Mouse (Mus musculus): Measurements from ENCODE around the gene Ttc17. TPM values are rescaled to one million over a fixed set of nuclear protein-coding genes. Genes with fewer than 3 reads are reported as not detected.
A peak's percentile ranks its signal among the peaks of the same experiment; 100 is the strongest.

The Ttc17 gene
- polyA plus RNA-seq, 1 experiment from 2014 or later: 16.1 TPM

DNA sequence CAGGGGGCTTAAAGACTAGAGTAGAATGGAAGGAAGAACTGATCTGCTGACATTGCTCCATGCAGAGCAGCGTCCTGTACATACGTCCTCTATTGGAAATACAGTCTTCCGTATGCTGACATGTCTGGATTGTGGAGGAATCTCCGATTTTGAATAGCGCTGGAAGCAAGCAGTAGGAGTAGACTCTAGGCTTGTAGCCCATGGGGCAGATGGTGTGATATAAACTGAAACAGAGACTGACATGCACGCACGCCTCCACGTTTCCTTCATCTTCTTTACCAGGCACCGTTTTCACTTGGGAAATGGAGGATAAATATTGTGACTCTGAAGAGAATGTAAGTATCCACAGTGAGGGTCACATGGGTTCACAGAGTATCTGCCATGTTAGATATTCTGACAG, 70.2 kb downstream of the Ttc17 start:
- ATAC-seq (ENCODE audit: insufficient number of reproducible peaks, low FRiP score): no peak
- 94% methylated on average over 9 of the region's 9 CpGs for WGBS
- H3K36me3 ChIP-seq: peaks cover 46% of the 10 kb centered on the region

DNA sequence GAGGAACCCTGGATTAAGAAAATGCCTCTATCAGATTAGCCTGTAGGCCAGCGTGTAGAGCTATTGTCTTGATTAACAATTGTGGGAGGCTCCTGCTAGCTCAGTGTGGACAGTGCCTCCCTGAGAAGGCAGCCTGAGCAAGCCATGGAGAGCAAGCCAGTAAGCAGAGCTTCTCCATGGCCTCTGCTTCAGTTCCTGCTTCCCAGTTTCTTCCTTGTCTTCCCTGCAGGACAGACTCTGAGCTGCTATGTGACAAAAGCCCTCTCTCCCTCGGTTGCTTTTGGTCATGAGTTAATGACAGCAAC, 71.8 kb downstream of the Ttc17 start:
- 30% methylated on average over 2 of the region's 2 CpGs for WGBS
- ATAC-seq (ENCODE audit: insufficient number of reproducible peaks, low FRiP score): 0 out of 2 replicates have a peak, but pooled peaks have one; percentile 40
- H3K36me3 ChIP-seq: peaks cover 44% of the 10 kb centered on the region
- no peaks in the 10 kb centered on the region for H3K27me3 ChIP-seq (replicated peaks)
- H3K4me2 ChIP-seq: no peak overlapping the region
- no peak overlapping the region for H3K9ac ChIP-seq
- H3K4me1 ChIP-seq (replicated peaks): peaks cover 18% of the 10 kb centered on the region
- no peak overlapping the region for H3K4me3 ChIP-seq
- H3K9me3 ChIP-seq (replicated peaks): no peaks in the 10 kb centered on the region
- peak overlapping the region; percentile 65; the same call in 1 of the 2 replicates for H3K27ac ChIP-seq (ENCODE audit: poor library complexity, severe bottlenecking)

More for the DNA sequence above, 70.2 kb downstream of the Ttc17 start:
- Histone ChIP-seq H3K27me3 (replicated peaks) (no peaks in the 10 kb centered on the region), H3K4me1 (replicated peaks) (peaks cover 20% of the 10 kb centered on the region), H3K4me3 (no peak overlapping the region), H3K4me2 (no peak overlapping the region), H3K27ac (ENCODE audit: poor library complexity, severe bottlenecking) (no peak overlapping the region), H3K9me3 (replicated peaks) (no peaks in the 10 kb centered on the region), H3K9ac (no peak overlapping the region)

DNA sequence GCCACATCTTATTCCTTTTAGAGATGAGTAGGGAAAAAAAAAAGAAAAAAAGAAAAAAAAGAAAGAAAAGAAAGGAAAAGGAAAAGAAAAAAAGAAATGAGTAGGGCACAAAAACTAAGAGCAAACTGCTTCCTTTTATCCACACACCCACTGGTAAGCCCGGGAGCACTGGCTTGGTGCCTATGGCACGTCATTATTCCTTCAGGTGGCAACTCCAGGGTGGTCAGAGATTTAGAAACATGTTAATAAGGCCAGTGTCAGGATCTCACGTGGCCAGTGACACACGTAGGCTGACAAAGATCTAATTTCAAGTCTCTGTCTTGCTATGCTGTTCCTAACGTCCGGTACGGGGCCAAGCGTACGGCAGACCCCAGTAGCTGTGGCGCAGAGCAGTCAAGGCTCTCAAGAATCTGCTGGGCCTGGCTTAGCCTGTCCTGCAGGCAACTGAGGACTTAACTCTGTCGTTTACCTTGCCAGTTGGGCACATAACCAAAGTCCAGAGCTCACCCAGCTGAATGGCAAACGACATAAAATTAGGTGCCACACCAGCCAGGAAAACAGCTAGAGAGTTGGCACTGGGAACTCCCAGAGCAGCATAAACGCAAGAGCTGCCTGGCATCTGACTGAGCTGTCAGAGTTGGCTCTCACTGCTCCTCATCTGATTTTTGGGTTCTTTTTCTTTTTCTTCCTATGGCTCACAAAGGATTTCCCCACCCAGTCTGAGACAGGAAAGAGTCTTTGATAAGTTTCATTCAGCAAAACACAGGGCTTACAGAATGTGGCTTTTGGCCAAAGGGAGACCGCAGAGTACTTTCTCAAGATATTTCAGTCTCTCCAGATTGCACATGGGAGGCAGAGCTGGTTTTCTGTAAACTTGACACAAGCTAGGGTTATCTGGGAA, 72.4 kb downstream of the Ttc17 start:
- H3K36me3 ChIP-seq: peaks cover 49% of the 10 kb centered on the region
- H3K9ac ChIP-seq: no peak overlapping the region
- WGBS: 78% methylated on average over 14 of the region's 14 CpGs
- H3K27me3 ChIP-seq (replicated peaks): no peaks in the 10 kb centered on the region
- 0 out of 2 replicates have a peak, but pooled peaks have one; percentile 16 for ATAC-seq (ENCODE audit: insufficient number of reproducible peaks, low FRiP score)
- no peak overlapping the region for H3K4me3 ChIP-seq
- H3K4me1 ChIP-seq (replicated peaks): peaks cover 18% of the 10 kb centered on the region
- no peaks in the 10 kb centered on the region for H3K9me3 ChIP-seq (replicated peaks)
- no peak overlapping the region for H3K4me2 ChIP-seq
- peak overlapping the region; percentile 6; the same call in 1 of the 2 replicates for H3K27ac ChIP-seq (ENCODE audit: poor library complexity, severe bottlenecking)

DNA sequence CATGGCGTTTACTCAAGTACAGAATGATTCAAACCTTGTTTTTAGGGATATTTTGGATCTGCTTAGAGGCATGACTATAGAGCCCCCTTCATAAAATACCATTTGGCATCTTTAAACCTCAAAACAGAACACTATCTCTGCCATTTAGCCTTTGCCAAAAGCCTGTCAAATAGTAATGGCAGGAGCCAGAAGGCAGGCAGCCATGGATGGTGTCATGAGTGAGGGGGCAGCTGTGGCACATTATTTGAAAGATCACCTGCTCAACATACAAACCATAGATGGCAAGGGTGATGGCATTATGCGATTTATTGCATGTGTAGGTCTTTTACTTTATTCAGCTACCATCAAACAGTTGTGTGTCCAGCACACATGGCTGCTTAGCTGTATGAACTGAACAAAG, 73.4 kb downstream of the Ttc17 start:
- H3K27me3 ChIP-seq (replicated peaks): no peaks in the 10 kb centered on the region
- H3K9ac ChIP-seq: no peak overlapping the region
- H3K36me3 ChIP-seq: peaks cover 57% of the 10 kb centered on the region
- peaks cover 18% of the 10 kb centered on the region for H3K4me1 ChIP-seq (replicated peaks)
- H3K9me3 ChIP-seq (replicated peaks): no peaks in the 10 kb centered on the region
- no peak for ATAC-seq (ENCODE audit: insufficient number of reproducible peaks, low FRiP score)
- H3K4me2 ChIP-seq: no peak overlapping the region
- no peak overlapping the region for H3K27ac ChIP-seq (ENCODE audit: poor library complexity, severe bottlenecking)
- WGBS: 95% methylated on average over 2 of the region's 2 CpGs
- no peak overlapping the region for H3K4me3 ChIP-seq

DNA sequence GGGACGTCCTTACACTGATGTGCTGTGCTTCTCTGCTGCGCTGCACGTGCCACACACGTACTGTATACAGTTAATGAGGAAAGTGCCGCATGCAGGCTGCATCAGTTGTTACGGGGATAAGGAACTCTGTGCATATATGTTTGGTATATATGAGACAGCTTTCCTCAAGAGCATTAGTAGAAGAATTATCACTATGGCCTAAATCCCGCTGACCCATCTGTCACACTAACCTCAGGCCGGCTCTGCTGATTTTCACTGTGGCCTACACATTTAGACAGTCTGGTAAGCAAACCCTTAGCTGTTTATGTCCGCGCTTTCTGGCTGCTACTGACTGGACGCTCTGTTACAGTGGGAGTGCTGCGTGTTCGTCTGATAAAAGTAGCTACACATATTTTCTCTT, 77.2 kb downstream of the Ttc17 start:
- Histone ChIP-seq H3K27me3 (replicated peaks) (no peaks in the 10 kb centered on the region), H3K4me2 (no peak overlapping the region), H3K9ac (no peak overlapping the region), H3K4me1 (replicated peaks) (peaks cover 5% of the 10 kb centered on the region), H3K27ac (ENCODE audit: poor library complexity, severe bottlenecking) (no peak overlapping the region), H3K4me3 (no peak overlapping the region), H3K9me3 (replicated peaks) (no peaks in the 10 kb centered on the region), H3K36me3 (peaks cover 68% of the 10 kb centered on the region)
- no peak for ATAC-seq (ENCODE audit: insufficient number of reproducible peaks, low FRiP score)
- 92% methylated on average over 13 of the region's 13 CpGs for WGBS

DNA sequence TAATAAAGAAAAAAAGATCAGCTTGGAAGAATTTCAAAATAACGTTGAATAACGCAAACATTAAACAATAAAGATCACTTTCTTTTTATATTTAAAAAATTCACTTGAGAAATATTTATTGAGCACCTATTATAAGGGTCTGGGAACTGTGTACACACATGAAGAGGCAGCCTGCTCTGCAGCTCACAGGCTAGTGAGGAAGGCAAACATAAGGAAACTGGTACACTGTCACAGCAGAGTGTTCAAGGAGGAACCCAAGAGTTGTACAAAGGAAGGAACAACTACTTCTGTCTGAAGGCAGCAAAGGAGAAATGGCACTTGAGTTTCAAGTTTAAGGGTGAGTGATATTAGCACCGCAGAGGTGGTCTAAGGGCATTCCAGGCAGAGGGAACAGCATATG, 78.7 kb downstream of the Ttc17 start:
- Histone ChIP-seq H3K27me3 (replicated peaks) (no peaks in the 10 kb centered on the region), H3K9me3 (replicated peaks) (no peaks in the 10 kb centered on the region)
- WGBS: 91% methylated on average over 3 of the region's 3 CpGs

DNA sequence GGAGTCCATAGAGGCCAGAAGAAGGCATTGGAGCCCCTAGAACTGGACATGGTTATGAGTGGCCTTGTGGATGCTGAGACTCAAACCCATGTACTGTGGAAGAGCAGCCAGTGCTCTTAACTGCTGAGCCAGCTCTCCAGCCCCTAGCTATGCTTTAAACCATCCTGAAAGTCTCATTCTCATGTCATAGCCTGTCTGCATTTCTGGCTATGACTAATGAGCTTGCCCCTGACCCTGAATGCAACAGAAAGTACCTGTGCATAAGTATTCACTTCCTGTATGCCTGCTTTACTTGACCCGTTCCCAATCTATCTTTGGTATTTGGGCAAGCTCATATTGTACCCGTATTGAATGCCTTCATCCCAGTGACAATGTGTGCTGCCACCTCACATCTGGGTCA, 86.7 kb downstream of the Ttc17 start:
- H3K4me3 ChIP-seq: no peak overlapping the region
- peaks cover 70% of the 10 kb centered on the region for H3K36me3 ChIP-seq
- ATAC-seq (ENCODE audit: insufficient number of reproducible peaks, low FRiP score): no peak

More for the DNA sequence above, 78.7 kb downstream of the Ttc17 start:
- Histone ChIP-seq H3K27ac (ENCODE audit: poor library complexity, severe bottlenecking) (no peak overlapping the region), H3K4me1 (replicated peaks) (no peaks in the 10 kb centered on the region), H3K4me2 (no peak overlapping the region), H3K36me3 (peaks cover 79% of the 10 kb centered on the region), H3K4me3 (no peak overlapping the region), H3K9ac (no peak overlapping the region)
- no peak for ATAC-seq (ENCODE audit: insufficient number of reproducible peaks, low FRiP score)

DNA sequence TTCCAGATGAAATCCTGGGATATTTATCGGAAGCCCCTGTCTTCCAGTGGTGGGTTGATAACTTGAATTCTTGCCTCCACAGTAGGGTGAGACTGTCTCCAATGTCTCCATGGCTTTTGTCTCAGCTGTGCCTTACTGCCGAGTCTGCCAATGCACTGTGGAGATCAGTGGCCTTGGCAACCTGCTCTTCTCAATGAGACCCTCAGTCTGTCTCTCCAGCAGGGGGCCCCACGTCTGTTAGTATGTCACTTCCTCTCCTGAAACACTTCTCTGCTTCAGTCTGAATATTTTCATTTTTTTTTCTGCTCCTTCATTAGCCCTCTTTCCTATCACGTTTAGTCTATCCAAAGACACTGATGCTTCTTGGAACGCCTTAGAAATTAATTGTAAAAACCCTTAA, 90.0 kb downstream of the Ttc17 start:
- peaks cover 65% of the 10 kb centered on the region for H3K36me3 ChIP-seq
- no peak overlapping the region for H3K4me2 ChIP-seq
- no peaks in the 10 kb centered on the region for H3K9me3 ChIP-seq (replicated peaks)
- no peak overlapping the region for H3K9ac ChIP-seq
- ATAC-seq (ENCODE audit: insufficient number of reproducible peaks, low FRiP score): no peak
- no peak overlapping the region for H3K4me3 ChIP-seq
- WGBS: 70% methylated on average over 5 of the region's 5 CpGs
- no peaks in the 10 kb centered on the region for H3K4me1 ChIP-seq (replicated peaks)
- no peaks in the 10 kb centered on the region for H3K27me3 ChIP-seq (replicated peaks)
- H3K27ac ChIP-seq (ENCODE audit: poor library complexity, severe bottlenecking): no peak overlapping the region

More for the DNA sequence above, 86.7 kb downstream of the Ttc17 start:
- no peaks in the 10 kb centered on the region for H3K4me1 ChIP-seq (replicated peaks)
- 69% methylated on average over 2 of the region's 2 CpGs for WGBS
- no peaks in the 10 kb centered on the region for H3K27me3 ChIP-seq (replicated peaks)
- no peak overlapping the region for H3K9ac ChIP-seq
- H3K27ac ChIP-seq (ENCODE audit: poor library complexity, severe bottlenecking): no peak overlapping the region
- no peak overlapping the region for H3K4me2 ChIP-seq
- no peaks in the 10 kb centered on the region for H3K9me3 ChIP-seq (replicated peaks)

DNA sequence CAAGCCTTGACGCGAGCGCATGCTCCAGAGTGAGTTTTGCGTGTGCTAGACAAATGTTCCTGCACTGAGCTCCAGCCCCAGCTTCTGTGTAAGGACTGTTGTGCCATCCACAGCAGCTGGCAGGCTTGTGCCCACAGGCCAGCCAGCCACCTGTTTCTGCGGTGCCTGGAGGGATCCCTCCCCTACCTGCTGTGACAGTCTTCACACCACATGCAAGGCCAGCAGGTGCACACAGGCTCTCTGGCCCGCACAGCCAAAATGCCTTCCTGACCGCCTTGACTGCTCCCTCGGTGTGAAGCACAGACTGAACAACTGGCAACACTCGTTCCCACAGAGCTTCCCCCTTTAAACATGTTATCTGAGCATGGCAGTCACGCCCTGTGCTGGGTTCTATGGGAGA, 102.5 kb downstream of the Ttc17 start:
- no peak for ATAC-seq (ENCODE audit: insufficient number of reproducible peaks, low FRiP score)
- Histone ChIP-seq H3K4me1 (replicated peaks) (no peaks in the 10 kb centered on the region), H3K9ac (no peak overlapping the region), H3K27me3 (replicated peaks) (no peaks in the 10 kb centered on the region), H3K27ac (ENCODE audit: poor library complexity, severe bottlenecking) (no peak overlapping the region), H3K36me3 (peaks cover 69% of the 10 kb centered on the region), H3K9me3 (replicated peaks) (no peaks in the 10 kb centered on the region; the same call in 1 of the 2 replicates), H3K4me3 (no peak overlapping the region), H3K4me2 (no peak overlapping the region)
- 91% methylated on average over 10 of the region's 10 CpGs for WGBS

DNA sequence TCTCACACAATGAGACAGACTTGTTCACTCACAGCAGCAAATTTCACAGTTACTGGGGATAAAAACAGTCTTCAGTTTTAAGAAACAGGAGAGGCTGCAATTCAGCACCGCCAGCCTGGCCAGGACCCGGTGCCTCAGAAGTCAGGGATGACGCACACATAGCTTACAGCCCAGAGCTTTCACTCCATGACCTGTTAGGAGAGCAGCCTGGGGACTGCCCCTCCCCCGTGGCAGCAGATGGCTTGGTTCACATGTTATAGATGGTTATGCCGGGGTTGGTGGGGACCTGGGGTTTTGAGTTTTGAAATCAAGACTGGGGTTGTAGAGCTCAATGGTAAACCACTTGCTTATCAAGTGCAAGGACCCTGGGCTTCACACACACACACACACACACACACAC, 104.1 kb downstream of the Ttc17 start:
- H3K36me3 ChIP-seq: peaks cover 69% of the 10 kb centered on the region

DNA sequence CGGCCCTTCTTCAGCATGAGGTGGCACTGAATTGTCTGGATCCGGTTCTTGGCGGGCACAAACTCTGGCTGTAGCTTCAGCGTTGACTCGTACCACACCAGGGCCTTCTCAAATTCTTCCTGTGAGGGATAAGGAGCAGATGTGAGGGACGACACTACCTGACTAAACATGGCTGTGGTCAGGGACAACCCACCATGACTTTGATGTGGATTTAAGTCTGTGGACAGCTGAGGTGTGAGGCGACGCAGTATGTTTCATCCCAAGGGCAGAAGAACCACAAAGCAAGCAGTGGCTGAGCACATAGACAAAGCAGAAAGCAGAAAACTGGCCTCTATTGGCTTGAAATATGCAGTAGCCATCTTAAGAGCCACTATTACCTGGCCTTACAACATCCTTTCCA, 104.7 kb downstream of the Ttc17 start:
- no peak overlapping the region for H3K27ac ChIP-seq (ENCODE audit: poor library complexity, severe bottlenecking)
- H3K36me3 ChIP-seq: peaks cover 68% of the 10 kb centered on the region
- WGBS: 88% methylated on average over 8 of the region's 8 CpGs
- H3K4me2 ChIP-seq: no peak overlapping the region
- no peaks in the 10 kb centered on the region; the same call in 1 of the 2 replicates for H3K9me3 ChIP-seq (replicated peaks)
- H3K4me1 ChIP-seq (replicated peaks): no peaks in the 10 kb centered on the region
- no peaks in the 10 kb centered on the region for H3K27me3 ChIP-seq (replicated peaks)
- H3K4me3 ChIP-seq: no peak overlapping the region
- H3K9ac ChIP-seq: no peak overlapping the region
- ATAC-seq (ENCODE audit: insufficient number of reproducible peaks, low FRiP score): no peak

More for the DNA sequence above, 104.1 kb downstream of the Ttc17 start:
- no peak overlapping the region for H3K27ac ChIP-seq (ENCODE audit: poor library complexity, severe bottlenecking)
- H3K4me3 ChIP-seq: no peak overlapping the region
- no peak overlapping the region for H3K4me2 ChIP-seq
- no peak for ATAC-seq (ENCODE audit: insufficient number of reproducible peaks, low FRiP score)
- 85% methylated on average over 5 of the region's 5 CpGs for WGBS
- H3K4me1 ChIP-seq (replicated peaks): no peaks in the 10 kb centered on the region
- H3K27me3 ChIP-seq (replicated peaks): no peaks in the 10 kb centered on the region
- H3K9me3 ChIP-seq (replicated peaks): no peaks in the 10 kb centered on the region; the same call in 1 of the 2 replicates
- no peak overlapping the region for H3K9ac ChIP-seq
